Mouse (Mus musculus): ENCODE measurements around the gene Hoxa10.

DNA sequence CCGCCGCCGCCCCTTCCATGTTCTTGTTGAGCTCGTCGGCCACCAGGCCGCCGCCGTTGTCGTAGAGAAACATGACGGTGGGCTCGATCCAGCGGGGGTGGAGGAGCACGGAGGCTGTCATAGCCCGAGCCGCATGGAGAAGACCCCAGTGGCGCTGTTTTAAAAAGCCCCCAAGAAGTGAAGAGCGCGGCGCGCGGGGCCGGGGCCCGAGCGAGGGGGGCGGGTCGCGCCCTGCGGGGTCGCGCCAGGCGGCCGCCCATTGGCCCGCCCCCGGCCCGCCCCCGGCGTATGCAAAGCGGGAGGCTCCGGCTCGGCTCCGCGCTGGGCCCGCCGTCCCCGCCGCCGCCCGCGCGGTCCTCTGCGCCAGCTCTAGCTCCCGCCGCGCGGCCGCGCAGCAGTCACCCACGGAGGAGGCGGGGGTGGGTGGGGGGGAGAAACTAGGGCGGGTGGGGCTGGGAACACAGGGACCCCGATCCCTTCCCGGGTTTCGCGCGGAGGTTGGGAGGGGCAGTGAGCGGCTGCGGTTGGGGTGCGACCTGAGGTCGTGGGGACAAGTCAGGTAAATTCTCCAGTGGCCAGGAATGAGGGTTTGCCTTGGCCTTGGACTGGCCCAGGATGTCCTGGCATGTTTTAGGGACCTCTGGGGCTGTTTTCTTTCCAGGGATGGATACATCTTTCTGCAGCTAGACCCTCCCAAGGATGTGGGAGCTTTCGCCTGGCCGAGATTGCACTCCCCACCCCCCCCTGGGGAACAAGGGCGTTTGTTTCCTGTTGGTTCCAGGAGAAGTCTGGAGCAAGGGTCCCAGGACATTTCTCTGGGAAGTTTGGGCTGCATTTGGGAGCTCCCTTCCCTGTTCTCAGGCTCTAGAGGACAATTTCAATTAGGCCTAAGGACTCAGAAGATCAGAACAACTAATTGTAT is 20.3 kb upstream of the Hoxa10 start, which contains the start of gene Hoxa13:
- TF ChIP-seq CTCF (IDR thresholded peaks at IDR 0.05; ENCODE audit: low read depth, low read length) (no peak), GATA1 (IDR thresholded peaks at IDR 0.05; ENCODE audit: borderline replicate concordance, low read length) (no peak), POLR2AphosphoS5 (IDR thresholded peaks at IDR 0.05; ENCODE audit: insufficient replicate concordance, low read depth, low read length) (no peak), GATA2 (IDR thresholded peaks at IDR 0.05; ENCODE audit: borderline replicate concordance, low read depth, low read length) (no peak)
